Mouse (Mus musculus) gastrocnemius, adult 8-10 months (tissue): ENCODE data around the gene Zfyve27. TPM values are rescaled to one million over a fixed set of nuclear protein-coding genes. Genes with fewer than 3 reads are reported as not detected.
A peak's percentile ranks its signal among the peaks of the same experiment; 100 is the strongest.

Experiments used
- DNase-seq, 2 experiments: peaks; one replicate each; pipeline ENCODE4 v3.0.0; 2022; ENCODE audit warnings: low spot score in 2 of 2
- total RNA-seq, 4 experiments: library from RNA; stranded (reverse); gene quantifications; 2 replicates each; pipeline ENCODE4 v1.2.4; 2022

Gene Zfyve27
- total RNA-seq, 4 experiments from 2014 or later = 10.4 to 13.2 (median 11.8) TPM

DNA sequence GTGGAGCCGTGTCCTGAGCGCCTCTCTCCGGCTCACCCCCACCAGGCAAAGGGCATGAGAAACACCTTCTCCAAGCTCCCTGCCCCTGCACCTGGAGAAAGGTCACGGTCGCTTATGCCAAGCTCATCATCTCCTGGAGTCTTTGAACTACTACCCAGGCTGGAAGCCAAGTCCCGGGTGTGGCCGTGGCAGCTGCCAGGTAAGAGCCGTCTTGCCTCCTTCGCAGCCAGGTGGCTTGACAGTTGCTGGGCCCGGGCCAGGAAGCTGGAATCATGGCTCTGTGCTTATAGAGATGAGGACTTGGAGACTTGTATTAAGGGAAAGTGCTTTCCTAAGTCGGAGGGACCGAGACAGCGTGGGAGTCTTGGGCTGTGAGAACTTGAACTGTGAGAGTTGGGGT lies 67.2 kb downstream of the Zfyve27 start:
- DNase-seq = peak in 1 of 2 experiments; percentile 22

GRCm38 (mm10) chr19:42237602-42238340 lies 74.0 kb downstream of the Zfyve27 start:
- peak; percentile 43 to 66 for DNase-seq

GRCm38 (mm10) chr19:42238341-42238715 lies 74.6 kb downstream of the Zfyve27 start:
- peak; percentile 52 to 80 for DNase-seq

DNA sequence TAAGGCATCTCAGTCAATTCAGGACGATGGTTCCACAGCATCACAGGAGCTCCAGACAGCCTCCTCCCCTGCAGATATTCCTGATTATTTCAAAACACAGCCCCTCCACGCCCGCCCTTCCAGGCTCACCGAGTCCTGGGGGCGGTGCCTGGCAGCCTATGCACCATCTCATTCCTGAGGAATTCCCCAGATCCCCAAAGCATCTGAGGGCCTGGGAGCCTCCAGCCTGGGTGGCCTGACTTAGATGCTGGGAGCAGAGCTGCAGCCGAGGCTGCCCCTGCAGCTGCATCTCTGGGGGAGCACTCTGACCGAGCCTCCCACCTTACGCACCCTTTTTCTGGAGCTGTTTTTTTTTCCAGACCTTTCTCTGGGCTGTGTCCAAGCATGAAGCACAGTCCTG lies 77.1 kb downstream of the Zfyve27 start:
- DNase-seq = no peak

DNA sequence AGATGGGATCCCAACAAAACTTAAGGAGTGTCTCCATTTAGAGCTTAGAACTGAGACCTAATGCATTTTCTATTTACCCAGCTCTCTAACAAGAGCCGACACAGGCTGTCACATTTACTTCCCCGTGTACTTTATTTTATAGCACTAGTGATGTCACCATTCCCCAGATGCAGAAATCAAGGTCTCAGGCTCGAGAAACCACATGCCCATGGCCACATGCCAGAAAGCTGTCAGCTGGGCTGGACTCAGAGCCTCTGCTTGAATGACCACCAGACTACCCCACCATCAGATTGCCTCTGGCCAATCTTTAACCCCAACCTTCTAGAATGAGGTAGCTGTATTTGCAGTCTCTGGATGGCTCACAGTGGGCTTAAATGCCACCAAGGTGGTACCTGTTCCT lies 79.7 kb downstream of the Zfyve27 start:
- no peak for DNase-seq

Other genes with a start within 250 kb of the Zfyve27 start
- gene Exosc1, start 230.5 kb upstream of the Zfyve27 start, total RNA-seq = 10 to 100 TPM; 16.0 to 21.6 (median 18.6) TPM
- gene Zdhhc16, start 230.5 kb upstream of the Zfyve27 start, total RNA-seq = 10 to 100 TPM; 21.3 to 24.1 (median 23.2) TPM
- gene Mms19, start 182.8 kb upstream of the Zfyve27 start, total RNA-seq = 10 to 100 TPM in 2 of 4 experiments, 1 to 10 TPM in 2; 9.1 to 14.1 (median 9.8) TPM
- 10 to 100 TPM; 15.0 to 17.5 (median 15.8) TPM for gene Ubtd1, start 182.2 kb upstream of the Zfyve27 start, total RNA-seq
- gene Ankrd2, start 128.0 kb upstream of the Zfyve27 start, total RNA-seq = 100 to 1,000 TPM; 131 to 242 (median 170) TPM
- 1 to 10 TPM; 3.0 to 4.8 (median 3.7) TPM for gene Hoga1, start 118.3 kb upstream of the Zfyve27 start, total RNA-seq
- gene 4933411K16Rik, start 111.7 kb upstream of the Zfyve27 start, total RNA-seq = under 1 TPM in 3 of 4 experiments, not detected in 1; 0.21 to 0.53 (median 0.36) TPM
- gene Morn4, start 77.6 kb upstream of the Zfyve27 start, total RNA-seq = 1 to 10 TPM; 3.3 to 7.6 (median 5.3) TPM
- gene Pi4k2a, start 73.5 kb upstream of the Zfyve27 start, total RNA-seq = 10 to 100 TPM; 13.5 to 16.1 (median 14.7) TPM
- gene Avpi1, start 34.9 kb upstream of the Zfyve27 start, total RNA-seq = 10 to 100 TPM in 1 of 4 experiments, 1 to 10 TPM in 3; 8.6 to 12.1 (median 9.2) TPM
- 1 to 10 TPM; 4.1 to 5.8 (median 4.5) TPM for gene Marveld1, start 16.6 kb upstream of the Zfyve27 start, total RNA-seq
- 1 to 10 TPM; 1.8 to 7.4 (median 4.8) TPM for gene Sfrp5, start 38.3 kb downstream of the Zfyve27 start, total RNA-seq
- gene Golga7b, start 83.6 kb downstream of the Zfyve27 start, total RNA-seq = 1 to 10 TPM; 1.6 to 4.2 (median 3.0) TPM